Mouse (Mus musculus): Measurements from ENCODE around the gene Fgd3. TPM values are rescaled to one million over a fixed set of nuclear protein-coding genes. Genes with fewer than 3 reads are reported as not detected.

Fgd3 gene
- polyA plus RNA-seq, 1 experiment from 2014 or later: 0.74 TPM

DNA sequence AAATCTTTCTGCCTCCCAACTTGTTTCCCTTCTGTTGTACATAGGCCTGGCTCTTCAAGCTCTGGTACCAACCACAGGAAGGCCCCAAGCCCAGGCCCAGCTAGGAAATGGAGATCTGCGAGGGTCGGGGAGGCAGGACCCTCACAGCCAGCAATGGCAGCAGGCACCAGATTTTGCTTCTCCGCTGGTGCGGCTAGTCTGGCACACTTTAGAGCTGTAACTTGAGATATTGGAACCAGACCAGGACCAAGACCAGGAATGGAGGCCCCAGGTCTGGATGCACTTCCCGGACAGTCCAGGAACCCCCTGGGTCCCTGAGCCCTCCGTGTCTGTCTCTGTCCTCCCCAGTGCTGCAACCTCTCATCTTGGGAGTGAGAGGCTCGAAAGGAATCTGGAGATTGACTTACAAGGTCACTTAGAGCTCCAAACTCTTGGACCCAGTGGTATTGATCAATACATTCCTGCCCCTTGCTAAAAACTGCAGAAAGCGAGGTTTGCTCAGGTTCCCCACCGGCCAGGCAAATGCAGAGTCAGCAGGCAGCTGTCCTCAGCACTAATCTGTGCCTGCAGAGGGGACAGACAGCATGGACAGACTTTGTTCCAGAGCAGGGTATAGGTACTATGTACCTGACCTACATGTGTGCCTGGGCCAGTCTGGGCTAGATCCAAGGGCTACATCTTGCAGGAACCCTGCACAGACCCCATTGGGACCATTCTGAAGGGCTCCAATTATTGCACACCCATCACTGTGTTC, 103.1 kb downstream of the Fgd3 start:
- no peaks in the 10 kb centered on the region for H3K9me3 ChIP-seq (replicated peaks)
- no peak overlapping the region for H3K27ac ChIP-seq
- no peak overlapping the region for H3K4me3 ChIP-seq (replicated peaks)
- H3K36me3 ChIP-seq: no peaks in the 10 kb centered on the region
- H3K27me3 ChIP-seq: peaks cover 9% of the 10 kb centered on the region
- no peak overlapping the region for H3K9ac ChIP-seq
- WGBS: 54% methylated on average over 9 of the region's 9 CpGs
- H3K4me1 ChIP-seq: peaks cover 27% of the 10 kb centered on the region
- H3K4me2 ChIP-seq: peak overlapping the region; percentile 93
- ATAC-seq (replicated peaks; ENCODE audit: low FRiP score): no peak

DNA sequence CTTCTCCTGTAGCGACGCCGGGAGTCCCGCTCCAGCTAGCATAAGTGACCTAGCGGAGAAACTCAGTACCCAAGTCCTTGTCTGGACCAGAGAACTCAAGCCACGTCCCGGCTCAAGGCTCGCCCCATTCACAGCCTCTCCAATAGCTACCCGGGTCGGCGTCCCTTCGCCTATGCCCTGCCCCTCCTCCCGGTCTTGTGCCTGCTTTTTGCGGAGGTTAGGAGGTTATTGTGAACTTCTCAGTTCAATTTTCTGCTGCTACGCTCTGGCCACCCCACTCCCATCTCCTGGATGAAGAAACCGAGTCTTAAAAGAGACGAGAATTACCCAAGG, 103.9 kb downstream of the Fgd3 start:
- Histone ChIP-seq H3K4me3 (replicated peaks) (peak overlapping the region; percentile 90), H3K9me3 (replicated peaks) (no peaks in the 10 kb centered on the region), H3K4me1 (peaks cover 27% of the 10 kb centered on the region), H3K4me2 (peak overlapping the region; percentile 93), H3K36me3 (no peaks in the 10 kb centered on the region), H3K27ac (peak overlapping the region; percentile 84), H3K9ac (peak overlapping the region; percentile 73), H3K27me3 (peaks cover 8% of the 10 kb centered on the region; the same call in 1 of the 2 replicates)
- 3% methylated on average over 17 of the region's 17 CpGs for WGBS
- ATAC-seq (replicated peaks; ENCODE audit: low FRiP score): no peak; the same call in 1 of the 2 replicates

GRCm38 (mm10) chr13:49215504-49216219, 104.4 kb downstream of the Fgd3 start, which contains the start of gene Card19:
TSS of gene Card19 (minus strand) at chr13:49216037.
- WGBS: under 1% methylated on average over 78 of the region's 78 CpGs
- Histone ChIP-seq H3K4me2 (peak within 1 kb of the TSS; percentile 93), H3K4me3 (replicated peaks) (peak within 1 kb of the TSS; percentile 90), H3K36me3 (no peaks in the 10 kb centered on the region), H3K27me3 (peaks cover 8% of the 10 kb centered on the region; the same call in 1 of the 2 replicates), H3K27ac (peak within 1 kb of the TSS; percentile 84), H3K9me3 (replicated peaks) (no peaks in the 10 kb centered on the region), H3K9ac (peak within 1 kb of the TSS; percentile 73), H3K4me1 (peaks cover 27% of the 10 kb centered on the region)
- peak; percentile 93 for ATAC-seq (replicated peaks; ENCODE audit: low FRiP score)

DNA sequence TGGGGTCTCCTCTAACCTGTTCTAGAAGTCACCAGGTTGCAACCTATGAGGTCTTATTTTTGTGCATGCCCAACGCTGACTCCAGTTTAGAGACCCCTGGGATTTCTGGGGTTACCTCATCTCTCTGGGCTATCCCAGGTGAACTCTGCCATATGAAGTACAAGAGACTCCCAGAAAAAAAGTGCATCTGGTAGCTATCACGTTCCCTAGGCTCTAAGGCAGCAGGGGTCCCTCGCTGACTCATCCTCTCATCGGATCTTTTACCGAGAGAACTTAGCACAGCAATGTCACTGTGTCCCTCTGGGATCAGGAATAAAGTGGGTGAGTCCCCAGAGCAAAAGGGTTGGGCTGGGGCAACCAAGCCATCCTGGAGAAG, 105.0 kb downstream of the Fgd3 start:
- Histone ChIP-seq H3K9me3 (replicated peaks) (no peaks in the 10 kb centered on the region), H3K4me3 (replicated peaks) (peak overlapping the region; percentile 90), H3K27me3 (peaks cover 8% of the 10 kb centered on the region; the same call in 1 of the 2 replicates), H3K9ac (peak overlapping the region; percentile 73), H3K4me2 (peak overlapping the region; percentile 93), H3K4me1 (peaks cover 27% of the 10 kb centered on the region), H3K27ac (peak overlapping the region; percentile 84), H3K36me3 (no peaks in the 10 kb centered on the region)
- no peak for ATAC-seq (replicated peaks; ENCODE audit: low FRiP score)
- WGBS: 10% methylated on average over 5 of the region's 5 CpGs

GRCm38 (mm10) chr13:49214454-49214853, 105.7 kb downstream of the Fgd3 start:
- no peak for ATAC-seq (replicated peaks; ENCODE audit: low FRiP score)
- no peak overlapping the region for H3K9ac ChIP-seq
- peaks cover 27% of the 10 kb centered on the region for H3K4me1 ChIP-seq
- 82% methylated on average over 3 of the region's 3 CpGs for WGBS
- H3K4me3 ChIP-seq (replicated peaks): 0 out of 2 replicates have a peak overlapping the region, but pooled peaks have one; percentile 90
- peak overlapping the region; percentile 93 for H3K4me2 ChIP-seq
- H3K9me3 ChIP-seq (replicated peaks): no peaks in the 10 kb centered on the region
- H3K36me3 ChIP-seq: no peaks in the 10 kb centered on the region
- no peak overlapping the region for H3K27ac ChIP-seq
- H3K27me3 ChIP-seq: peaks cover 8% of the 10 kb centered on the region; the same call in 1 of the 2 replicates

GRCm38 (mm10) chr13:49213531-49213932, 106.6 kb downstream of the Fgd3 start:
- Histone ChIP-seq H3K9me3 (replicated peaks) (no peaks in the 10 kb centered on the region), H3K36me3 (no peaks in the 10 kb centered on the region), H3K9ac (no peak overlapping the region), H3K27ac (no peak overlapping the region), H3K4me2 (no peak overlapping the region), H3K27me3 (peaks cover 8% of the 10 kb centered on the region; the same call in 1 of the 2 replicates), H3K4me1 (peaks cover 27% of the 10 kb centered on the region), H3K4me3 (replicated peaks) (no peak overlapping the region)
- ATAC-seq (replicated peaks; ENCODE audit: low FRiP score): no peak
- WGBS: 70% methylated on average over 4 of the region's 4 CpGs

GRCm38 (mm10) chr13:49212711-49213500, 107.2 kb downstream of the Fgd3 start:
- H3K4me1 ChIP-seq: peaks cover 27% of the 10 kb centered on the region
- 80% methylated on average over 4 of the region's 4 CpGs for WGBS
- no peak overlapping the region for H3K27ac ChIP-seq
- no peak overlapping the region for H3K4me2 ChIP-seq
- no peak overlapping the region for H3K4me3 ChIP-seq (replicated peaks)
- peaks cover 7% of the 10 kb centered on the region; the same call in 1 of the 2 replicates for H3K27me3 ChIP-seq
- no peaks in the 10 kb centered on the region; the same call in 1 of the 2 replicates for H3K36me3 ChIP-seq
- no peak for ATAC-seq (replicated peaks; ENCODE audit: low FRiP score)
- H3K9me3 ChIP-seq (replicated peaks): no peaks in the 10 kb centered on the region
- H3K9ac ChIP-seq: no peak overlapping the region

Other genes starting within 250 kb of the Fgd3 start
- gene Wnk2, start 172.3 kb downstream of the Fgd3 start, polyA plus RNA-seq (2015; fragmentation: Nextera tagmentation; extraction: Ambion mirVana): 1.2 and 1.4 TPM in 2 replicates
- 57.5 and 59.8 TPM in 2 replicates for gene Ninj1, start 132.8 kb downstream of the Fgd3 start, polyA plus RNA-seq (2015; fragmentation: Nextera tagmentation; extraction: Ambion mirVana)
- gene Card19, start 104.3 kb downstream of the Fgd3 start, polyA plus RNA-seq (2015; fragmentation: Nextera tagmentation; extraction: Ambion mirVana): 45.7 and 47.2 TPM in 2 replicates
- gene Susd3, start 71.6 kb downstream of the Fgd3 start, polyA plus RNA-seq (2015; fragmentation: Nextera tagmentation; extraction: Ambion mirVana): 18.5 and 22.7 TPM in 2 replicates
- gene Bicd2, start 21.3 kb upstream of the Fgd3 start, polyA plus RNA-seq (2015; fragmentation: Nextera tagmentation; extraction: Ambion mirVana): 25.0 and 26.5 TPM in 2 replicates
- gene Ippk, start 100.9 kb upstream of the Fgd3 start, polyA plus RNA-seq (2015; fragmentation: Nextera tagmentation; extraction: Ambion mirVana): 16.5 and 17.9 TPM in 2 replicates
- 0.84 and 0.92 TPM in 2 replicates for gene Tes3-ps, start 173.0 kb upstream of the Fgd3 start, polyA plus RNA-seq (2015; fragmentation: Nextera tagmentation; extraction: Ambion mirVana)
- 0.93 and 1.0 TPM in 2 replicates for gene Ecm2, start 184.5 kb upstream of the Fgd3 start, polyA plus RNA-seq (2015; fragmentation: Nextera tagmentation; extraction: Ambion mirVana)
- gene Aspn, start 224.1 kb upstream of the Fgd3 start, polyA plus RNA-seq (2015; fragmentation: Nextera tagmentation; extraction: Ambion mirVana): 18.3 and 23.7 TPM in 2 replicates

All from kidney, embryonic 15.5 days (tissue).